Mouse (Mus musculus): ENCODE measurements around the gene Strn.

DNA sequence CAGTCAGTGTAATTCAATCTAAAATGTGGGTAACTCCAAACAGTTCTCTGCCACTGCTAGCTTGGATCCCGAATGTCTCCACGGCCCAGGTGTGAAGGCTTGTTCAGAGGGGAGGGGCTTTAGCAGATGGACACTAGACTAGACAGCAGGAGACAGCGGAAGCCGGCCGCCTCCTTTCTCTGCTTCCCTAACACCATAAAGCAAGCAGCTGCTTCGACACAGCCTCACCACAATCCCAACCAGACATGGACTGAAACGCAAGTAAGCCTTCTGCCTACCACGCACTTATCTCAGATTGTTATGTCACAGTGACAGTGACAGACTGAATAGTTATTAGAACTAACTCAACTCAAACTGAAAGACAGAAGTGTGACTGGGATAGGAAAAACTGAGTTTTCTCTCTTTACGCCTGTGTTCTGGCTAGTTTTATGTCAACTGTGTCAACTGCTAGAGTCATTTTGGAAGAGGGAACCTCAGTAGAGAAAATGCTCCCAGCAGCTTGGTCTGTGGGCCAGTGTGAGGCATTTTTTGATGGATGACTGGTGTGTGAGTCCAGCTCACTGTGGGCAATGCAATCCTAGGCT is 71.9 kb downstream of the Strn start:
- TF ChIP-seq CTCF (IDR thresholded peaks at IDR 0.05; ENCODE audit: low read depth) (no peak), EP300 (IDR thresholded peaks at IDR 0.05; ENCODE audit: low read depth) (no peak)

All from liver, embryonic 14.5 days (tissue).